Comparison of ENCODE assay signal across 1 mouse cellular context in the genomic region with DNA sequence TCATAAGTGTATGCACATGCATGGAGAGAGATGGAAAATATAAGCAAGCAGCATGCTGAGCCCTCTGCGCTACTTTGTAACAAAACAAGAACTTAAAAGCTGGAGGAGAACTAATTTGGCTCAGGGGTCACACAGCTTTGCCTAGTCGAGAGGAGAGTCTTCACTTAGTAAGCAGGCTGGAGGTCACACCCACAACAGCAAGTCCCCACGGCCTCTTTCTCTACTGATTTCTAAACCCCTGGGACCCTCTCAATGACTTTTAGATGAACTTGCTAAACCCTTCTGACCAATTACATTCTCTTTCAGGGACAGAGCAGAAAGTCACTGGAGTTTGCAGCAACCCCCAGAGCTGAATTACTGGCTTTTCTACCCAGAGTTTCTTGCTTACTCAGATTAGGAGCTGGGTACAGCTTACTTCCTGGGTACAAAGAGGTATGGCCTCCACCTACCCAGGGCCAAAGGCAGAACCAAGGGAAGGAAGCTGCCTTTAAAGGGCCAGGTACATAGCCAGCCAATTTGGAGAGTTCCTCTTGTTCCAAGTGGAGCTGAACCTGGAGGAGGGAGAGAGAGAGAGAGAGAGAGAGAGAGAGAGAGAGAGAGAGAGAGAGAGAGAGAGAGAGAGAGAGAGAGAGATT.
TF ChIP-seq lines count a peak whose summit lies in the region.

No protein-coding gene starts in this region.

TF ChIP-seq in CH12.LX, 34 proteins besides CTCF, POLR2A, EP300 and RAD21 (continued from another document):
- TF ChIP-seq UBTF (IDR thresholded peaks at IDR 0.05; ENCODE audit: low read depth, low read length) (no peak), JUND (conservative IDR thresholded peaks at IDR 0.05; ENCODE audit: low read depth, low read length) (no peak), IRF4 (IDR thresholded peaks at IDR 0.05; ENCODE audit: low read depth, low read length) (no peak), CHD2 (IDR thresholded peaks at IDR 0.05; ENCODE audit: low read length) (no peak), POLR2AphosphoS2 (IDR thresholded peaks at IDR 0.05; ENCODE audit: low read depth, low read length) (no peak), HCFC1 (IDR thresholded peaks at IDR 0.05; ENCODE audit: low read depth, low read length) (no peak), BHLHE40 (IDR thresholded peaks at IDR 0.05; ENCODE audit: low read depth, low read length) (no peak), SIN3A (IDR thresholded peaks at IDR 0.05; ENCODE audit: low read length) (no peak), CHD1 (IDR thresholded peaks at IDR 0.05; ENCODE audit: low read depth, low read length) (no peak), ZNF384 (IDR thresholded peaks at IDR 0.05; ENCODE audit: low read depth, low read length) (no peak), GABPA (IDR thresholded peaks at IDR 0.05; ENCODE audit: insufficient replicate concordance, low read depth, low read length) (no peak)
